Mouse (Mus musculus) MEL (cell line): ENCODE data around the gene Aym1. TPM values are rescaled to one million over a fixed set of nuclear protein-coding genes. Genes with fewer than 3 reads are reported as not detected.
"Not testable (repeated sequence)": the region's sequence is repeated elsewhere in the genome, so short reads cannot be mapped to it uniquely, and the experiment has no call there.

Source experiments
- DNase-seq: peaks from one replicate; pipeline ENCODE4 v3.0.0; 2011; ENCODE audit warnings: low read depth, low spot score
- H3K27ac ChIP-seq: 2 replicates; pipeline ENCODE4 v1.5.1; 2012; ENCODE audit warnings: low read depth, mild to moderate bottlenecking, control low read depth, low read length, moderate library complexity; ENCODE audit not compliant: control insufficient read depth
- H3K27me3 ChIP-seq, 2 experiments: fragments of 150-350 bp in 1 of 2; sonication (generic) in 1 of 2; 2 replicates each; pipeline ENCODE4 v1.6.1; 2012; ENCODE audit warnings: low read length in 2 of 2, mild to moderate bottlenecking in 2 of 2, improper control_type of control experiment in 1 of 2, moderate library complexity in 1 of 2; ENCODE audit not compliant: insufficient read depth in 2 of 2, control insufficient read depth in 1 of 2
- H3K36me3 ChIP-seq, 2 experiments: 2 replicates each; pipeline ENCODE4 v1.6.1; 2012 to 2014; ENCODE audit warnings: low read length in 2 of 2, improper control_type of control experiment in 1 of 2, inconsistent platforms in 1 of 2, mild to moderate bottlenecking in 1 of 2; ENCODE audit not compliant: insufficient read depth in 2 of 2, control insufficient read depth in 1 of 2
- H3K4me1 ChIP-seq, 2 experiments: fragments of 150-350 bp in 1 of 2; sonication (generic) in 1 of 2; 2 replicates each; pipeline ENCODE4 v1.6.1; 2012; ENCODE audit warnings: low read length in 2 of 2, improper control_type of control experiment in 1 of 2, mild to moderate bottlenecking in 1 of 2; ENCODE audit not compliant: insufficient read depth in 2 of 2, control insufficient read depth in 1 of 2
- H3K4me3 ChIP-seq, 2 experiments: fragments of 150-350 bp in 1 of 2; sonication (generic) in 1 of 2; 2 replicates each; pipeline ENCODE4 v1.5.1; 2012; ENCODE audit warnings: low read depth in 2 of 2, low read length in 2 of 2, mild to moderate bottlenecking in 2 of 2, moderate library complexity in 2 of 2, control low read depth in 1 of 2, improper control_type of control experiment in 1 of 2; ENCODE audit not compliant: control insufficient read depth in 1 of 2, insufficient read depth in 1 of 2
- H3K79me2 ChIP-seq: 2 replicates; pipeline ENCODE4 v1.6.1; 2012; ENCODE audit warnings: mild to moderate bottlenecking, low read length, moderate library complexity; ENCODE audit not compliant: control insufficient read depth, poor library complexity, insufficient read depth
- H3K9ac ChIP-seq: 2 replicates; pipeline ENCODE4 v1.6.1; 2012; ENCODE audit warnings: low read depth, mild to moderate bottlenecking, control low read depth, low read length, moderate library complexity; ENCODE audit not compliant: control insufficient read depth, poor library complexity, severe bottlenecking
- H3K9me3 ChIP-seq: fragments of 150-350 bp; sonication (generic); replicated peaks from 2 replicates; pipeline ENCODE4 v1.6.1; 2012; ENCODE audit warnings: mild to moderate bottlenecking, low read length, improper control_type of control experiment, moderate library complexity; ENCODE audit not compliant: insufficient read depth
- CHD1 ChIP-seq: IDR thresholded peaks from 2 replicates; pipeline ENCODE4 v1.6.1; 2012; ENCODE audit warnings: low read depth, mild to moderate bottlenecking, inconsistent platforms, low read length, improper control_type of control experiment
- CTCF ChIP-seq, 3 experiments: IDR thresholded peaks in 2 of 3; conservative IDR thresholded peaks in 1 of 3; 2 replicates each; pipeline ENCODE4 v1.5.1; 2011 to 2012; ENCODE audit warnings: low read length in 3 of 3, low read depth in 2 of 3, mild to moderate bottlenecking in 2 of 3, improper control_type of control experiment in 1 of 3, inconsistent platforms in 1 of 3, mixed read lengths in 1 of 3, moderate library complexity in 1 of 3; ENCODE audit not compliant: control insufficient read depth in 1 of 3, insufficient read depth in 1 of 3, poor library complexity in 1 of 3, severe bottlenecking in 1 of 3
- E2F4 ChIP-seq: IDR thresholded peaks from 2 replicates; pipeline ENCODE4 v1.6.1; 2011; ENCODE audit warnings: low read depth, low read length, improper control_type of control experiment, borderline replicate concordance
- GABPA ChIP-seq: IDR thresholded peaks from 2 replicates; pipeline ENCODE4 v1.6.1; 2012; ENCODE audit warnings: low read depth, mild to moderate bottlenecking, inconsistent platforms, low read length, improper control_type of control experiment, moderate library complexity
- HCFC1 ChIP-seq: IDR thresholded peaks from 2 replicates; pipeline ENCODE4 v1.6.1; 2012; ENCODE audit warnings: low read depth, mild to moderate bottlenecking, inconsistent platforms, low read length, improper control_type of control experiment, moderate library complexity
- MAFK ChIP-seq: IDR thresholded peaks from 2 replicates; pipeline ENCODE4 v1.6.1; 2011; ENCODE audit warnings: low read depth, mild to moderate bottlenecking, low read length, improper control_type of control experiment, borderline replicate concordance
- MAX ChIP-seq: IDR thresholded peaks from 2 replicates; pipeline ENCODE4 v1.6.1; 2011; ENCODE audit warnings: low read length, improper control_type of control experiment
- MYB ChIP-seq: IDR thresholded peaks from 2 replicates; pipeline ENCODE4 v1.6.1; 2011; ENCODE audit warnings: mild to moderate bottlenecking, low read depth, low read length, improper control_type of control experiment
- SMC3 ChIP-seq: IDR thresholded peaks from 2 replicates; pipeline ENCODE4 v1.6.1; 2011; ENCODE audit warnings: low read depth, low read length, improper control_type of control experiment
- UBTF ChIP-seq: IDR thresholded peaks from 2 replicates; pipeline ENCODE4 v1.6.1; 2012; ENCODE audit warnings: low read depth, mild to moderate bottlenecking, inconsistent platforms, low read length, improper control_type of control experiment, moderate library complexity, borderline replicate concordance; ENCODE audit not compliant: insufficient read depth
- USF1 ChIP-seq: IDR thresholded peaks from 2 replicates; pipeline ENCODE4 v1.6.1; 2014; ENCODE audit warnings: low read depth, mild to moderate bottlenecking, inconsistent platforms, low read length, improper control_type of control experiment, moderate library complexity
- ZC3H11A ChIP-seq: IDR thresholded peaks from 2 replicates; pipeline ENCODE4 v1.6.1; 2012; ENCODE audit warnings: low read depth, mild to moderate bottlenecking, inconsistent platforms, low read length, improper control_type of control experiment
- ZMIZ1 ChIP-seq: IDR thresholded peaks from 2 replicates; pipeline ENCODE4 v1.6.1; 2012; ENCODE audit warnings: low read depth, mild to moderate bottlenecking, inconsistent platforms, low read length, improper control_type of control experiment, moderate library complexity
- polyA plus RNA-seq, 2 experiments: library from polyadenylated mRNA; stranded (reverse) in 1 of 2; unstranded in 1 of 2; fragments of >175 nt in 1 of 2; fragments of >200 nt in 1 of 2; gene quantifications; 2 replicates each; pipeline versions ENCODE4 v1.2.1 to v1.2.4; 2012; ENCODE audit warnings: low replicate concordance in 2 of 2, low read depth in 1 of 2; ENCODE audit not compliant: insufficient read length in 2 of 2, insufficient read depth in 1 of 2, missing spikeins in 1 of 2
- total RNA-seq: library from RNA; depleted of rRNA; stranded (reverse); fragments of 300-350 nt; gene quantifications from 2 replicates; pipeline ENCODE4 v1.2.3, GENCODE M21; 2012

The Aym1 gene
- total and polyA plus RNA-seq, 3 experiments = not detected

- Histone ChIP-seq H3K9me3 (no peaks in the 10 kb centered on the region), H3K9ac (no peak overlapping the region), H3K4me3 (no peak overlapping the region), H3K27me3 (no peaks in the 10 kb centered on the region), H3K27ac (no peak overlapping the region)
- TF ChIP-seq GABPA (no peak), CHD1 (no peak), USF1 (no peak), MAFK (no peak), CTCF (IDR thresholded peaks at IDR 0.05 in 2 of 3, conservative IDR thresholded peaks at IDR 0.05 in 1 of 3; ENCODE audit: control insufficient read depth in 1 of 3, insufficient read depth in 1 of 3, low read depth in 2 of 3, low read length in 3 of 3, poor library complexity in 1 of 3, severe bottlenecking in 1 of 3) (no peak), SMC3 (no peak), UBTF (no peak), E2F4 (no peak), ZMIZ1 (no peak), MYB (no peak), MAX (no peak), HCFC1 (no peak)
- TF ChIP-seq, all 39 proteins: peak for 0
- Histone ChIP-seq H3K79me2 (no peaks in the 10 kb centered on the region), H3K36me3 (no peaks in the 10 kb centered on the region), H3K4me1 (no peaks in the 10 kb centered on the region)
- DNase-seq = no peak
Observed at GRCm38 (mm10) chr5:113345781-113346180, 11.3 kb upstream of the Aym1 start.

- not testable (repeated sequence) for H3K4me3 ChIP-seq, H3K4me1 ChIP-seq, H3K9ac ChIP-seq, H3K79me2 ChIP-seq, H3K36me3 ChIP-seq, H3K27ac ChIP-seq, H3K27me3 ChIP-seq, DNase-seq, H3K9me3 ChIP-seq
Observed at GRCm38 (mm10) chr5:113346651-113347050, 10.4 kb upstream of the Aym1 start.

GRCm38 (mm10) chr5:113347593-113347992, 9.5 kb upstream of the Aym1 start:
- no peak overlapping the region for H3K27ac ChIP-seq
- no peak overlapping the region for H3K9ac ChIP-seq

More at GRCm38 (mm10) chr5:113347593-113347992, 9.5 kb upstream of the Aym1 start:
- H3K36me3 ChIP-seq = no peaks in the 10 kb centered on the region
- TF ChIP-seq ZC3H11A (no peak), ZMIZ1 (no peak)
- TF ChIP-seq, all 39 proteins: peak for 0
- H3K9me3 ChIP-seq = no peaks in the 10 kb centered on the region
- H3K79me2 ChIP-seq = no peaks in the 10 kb centered on the region
- DNase-seq = no peak
- H3K4me1 ChIP-seq = no peaks in the 10 kb centered on the region
- H3K27me3 ChIP-seq = no peaks in the 10 kb centered on the region
- H3K4me3 ChIP-seq = no peak overlapping the region
